Mouse (Mus musculus) naive thymus-derived CD4-positive, alpha-beta T cell, adult 2 months (primary cell): Measurements from ENCODE around the gene Sri.

Experiments
- DNase-seq: peaks from one replicate; pipeline ENCODE4 v3.0.0-alpha.2; 2011; ENCODE audit warnings: low read depth

The Sri gene

DNA sequence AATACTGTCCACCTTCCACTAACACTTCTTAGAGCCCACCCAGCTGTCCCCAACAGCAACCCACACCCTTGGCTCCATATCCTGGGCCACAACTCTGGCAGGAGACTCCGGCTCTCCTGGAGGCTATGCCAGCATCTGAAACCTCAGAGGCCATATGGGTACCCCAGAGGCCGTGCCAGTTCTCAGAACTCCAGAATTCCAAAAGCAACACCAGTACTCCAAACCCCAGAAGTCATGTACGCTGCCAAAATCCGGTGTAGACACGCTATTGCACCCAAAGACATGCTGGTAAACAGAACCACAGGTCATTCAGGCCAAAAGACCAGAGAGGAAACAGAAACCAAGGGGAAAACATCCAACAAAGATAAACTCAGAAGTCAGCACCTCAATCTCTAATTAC lies 66.4 kb downstream of the Sri start:
- DNase-seq = no peak

- DNase-seq = no peak
Observed at GRCm38 (mm10) chr5:8116561-8117168, 70.8 kb downstream of the Sri start.
